Mouse (Mus musculus): ENCODE measurements around the gene Ccdc57.
A peak's percentile ranks its signal among the peaks of the same experiment; 100 is the strongest.

Ccdc57 gene

DNA sequence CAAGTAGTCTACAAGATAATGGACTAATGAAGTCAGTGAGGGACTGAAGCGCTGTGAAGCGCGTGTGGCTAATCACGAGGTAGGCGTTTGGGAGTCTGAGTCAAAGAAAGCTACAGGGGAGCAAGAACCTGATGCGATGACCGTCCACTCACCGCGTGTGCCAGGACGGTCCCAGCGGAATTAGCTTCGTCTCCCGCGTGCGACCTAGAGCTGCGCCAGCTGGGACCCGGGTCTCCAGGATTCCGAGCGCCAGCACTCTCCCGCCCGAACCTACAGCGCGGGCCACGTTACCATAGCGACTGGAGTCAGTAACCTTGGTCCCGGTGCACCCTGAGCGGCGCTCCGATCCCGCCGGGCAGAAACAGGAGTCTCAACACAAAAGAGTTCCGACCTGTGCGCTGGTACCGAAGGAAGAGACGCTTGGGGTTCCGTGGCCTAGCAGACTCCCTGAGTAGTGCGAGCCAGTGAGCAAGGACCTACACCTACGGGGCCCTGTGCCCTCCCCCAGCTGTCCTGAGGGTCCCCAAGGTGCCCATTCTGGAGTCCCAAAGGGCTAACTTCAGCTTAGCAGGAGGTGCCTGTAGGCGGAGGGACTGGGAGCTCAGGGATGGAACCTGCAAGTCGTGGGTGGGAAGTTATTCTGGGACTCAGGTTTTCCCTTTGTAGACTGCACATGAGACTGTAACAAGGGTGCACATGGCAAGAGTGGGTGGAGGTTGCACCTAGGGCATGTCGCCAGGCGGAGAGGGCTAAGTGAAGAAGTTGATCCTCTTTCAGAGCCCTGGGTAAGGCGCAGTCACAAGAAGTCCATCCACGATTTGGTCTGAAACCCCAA lies at the start of gene Ccdc57:
TSS of gene Ccdc57 (minus strand) at position 309 of the 835 bp plus-strand sequence.
- peak; percentile 91 to 92 for DNase-seq

DNA sequence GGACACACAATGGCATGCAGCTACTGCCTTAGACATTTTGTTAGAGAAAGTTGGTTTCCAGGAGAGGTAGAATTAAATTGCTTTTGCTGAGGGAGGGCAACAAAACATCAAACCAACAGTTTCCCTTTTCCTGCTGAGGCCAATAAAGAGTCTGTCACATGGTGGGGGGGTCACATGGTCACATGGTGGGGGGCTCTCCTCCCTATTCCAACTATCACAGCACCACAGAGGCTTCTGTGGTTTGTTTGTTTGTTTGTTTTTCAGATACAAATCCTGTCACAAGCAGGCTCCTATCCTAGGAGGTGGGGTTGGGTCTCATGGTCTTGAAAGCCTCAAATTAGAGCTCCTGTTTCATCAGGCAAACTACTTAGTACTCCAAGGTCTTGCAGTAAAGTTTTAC lies 49.8 kb upstream of the Ccdc57 start:
- DNase-seq, result no peak

GRCm38 (mm10) chr11:120981661-120982060 lies 49.0 kb upstream of the Ccdc57 start:
- DNase-seq, result peak in 1 of 2 experiments; percentile 48

GRCm38 (mm10) chr11:120980427-120981035 lies 47.9 kb upstream of the Ccdc57 start:
- peak; percentile 59 to 77 for DNase-seq

DNA sequence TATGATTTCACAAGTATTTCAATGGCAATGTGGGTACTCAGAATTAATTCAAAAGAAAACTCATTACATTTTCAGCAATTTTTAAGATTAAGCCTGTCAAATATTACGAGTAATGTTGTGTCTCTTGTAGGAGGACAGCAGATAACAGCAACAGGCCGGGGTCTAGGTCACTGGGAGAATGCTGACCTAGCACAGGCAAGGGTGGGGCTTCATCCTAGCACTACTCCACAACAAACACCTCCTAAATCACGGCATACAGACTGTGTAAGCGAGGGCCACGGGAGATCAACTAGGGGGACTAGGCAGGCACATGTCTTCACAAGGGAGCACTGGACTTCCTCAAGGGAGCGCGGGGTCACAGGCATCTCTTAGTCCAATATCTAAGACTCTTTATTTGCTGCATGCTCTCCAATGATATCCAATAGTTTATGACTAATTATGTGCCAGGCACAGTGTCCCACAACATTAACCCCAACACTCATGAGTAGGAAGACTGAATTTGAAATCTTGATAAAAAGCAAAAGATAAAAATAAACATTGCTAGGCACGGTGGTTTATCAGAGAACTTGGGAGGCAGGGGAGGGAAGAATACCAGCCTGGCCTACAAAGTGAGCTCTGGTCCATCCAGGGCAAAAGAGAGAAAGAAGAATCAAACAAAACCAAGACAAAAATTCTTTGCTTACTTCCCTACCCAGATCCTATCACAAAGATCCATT lies 47.2 kb upstream of the Ccdc57 start:
- no peak for DNase-seq

GRCm38 (mm10) chr11:120973318-120973717 lies 40.6 kb upstream of the Ccdc57 start:
- DNase-seq, result no peak

DNA sequence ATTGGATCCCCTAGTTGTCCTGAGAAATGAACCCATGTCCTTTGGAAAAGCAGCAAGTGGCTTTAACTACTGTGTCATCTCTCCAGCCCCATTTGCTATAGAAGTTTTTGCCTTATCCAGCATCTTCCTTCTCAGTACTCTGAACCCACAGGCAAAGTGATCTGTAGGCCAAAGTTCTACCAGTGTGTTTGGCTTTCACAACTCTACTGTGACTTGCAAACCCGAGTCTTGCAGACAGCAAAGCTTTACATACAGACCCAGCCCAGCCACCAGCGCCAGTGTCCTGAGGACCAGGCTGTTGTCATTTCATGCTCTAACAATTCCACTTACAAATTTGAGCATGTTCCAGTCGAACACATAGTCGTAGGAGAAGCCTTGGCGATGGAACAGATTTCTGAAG lies 38.6 kb upstream of the Ccdc57 start:
- no peak for DNase-seq

GRCm38 (mm10) chr11:120969742-120970141 lies 37.1 kb upstream of the Ccdc57 start:
- peak in 1 of 2 experiments; percentile 55 for DNase-seq

GRCm38 (mm10) chr11:120965587-120965986 lies 32.9 kb upstream of the Ccdc57 start:
- DNase-seq, result no peak

GRCm38 (mm10) chr11:120964195-120965157 lies 31.8 kb upstream of the Ccdc57 start:
- peak in 1 of 2 experiments; percentile 49 for DNase-seq

DNA sequence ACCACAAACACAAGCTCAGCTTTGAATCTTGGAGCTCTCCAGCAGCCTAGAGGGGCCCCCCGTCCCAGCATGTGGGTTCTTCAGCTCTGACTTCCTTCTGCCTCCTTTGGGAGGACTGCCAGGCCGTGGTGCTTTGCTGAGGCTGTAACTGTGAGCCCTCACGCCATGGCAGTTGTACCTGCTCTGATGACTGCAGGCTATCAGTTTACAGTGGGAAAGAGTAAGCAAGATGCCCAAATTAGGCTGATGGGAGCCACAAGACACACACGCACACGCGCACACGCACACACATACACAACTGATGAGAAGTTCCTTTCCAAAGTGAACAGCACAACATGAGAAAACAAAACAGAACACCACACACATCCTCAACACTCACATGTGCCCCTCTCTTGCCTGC lies 30.2 kb upstream of the Ccdc57 start:
- DNase-seq, result no peak

- no peak for DNase-seq
These were observed 29.5 kb upstream of the Ccdc57 start for GRCm38 (mm10) chr11:120962050-120962771.

DNA sequence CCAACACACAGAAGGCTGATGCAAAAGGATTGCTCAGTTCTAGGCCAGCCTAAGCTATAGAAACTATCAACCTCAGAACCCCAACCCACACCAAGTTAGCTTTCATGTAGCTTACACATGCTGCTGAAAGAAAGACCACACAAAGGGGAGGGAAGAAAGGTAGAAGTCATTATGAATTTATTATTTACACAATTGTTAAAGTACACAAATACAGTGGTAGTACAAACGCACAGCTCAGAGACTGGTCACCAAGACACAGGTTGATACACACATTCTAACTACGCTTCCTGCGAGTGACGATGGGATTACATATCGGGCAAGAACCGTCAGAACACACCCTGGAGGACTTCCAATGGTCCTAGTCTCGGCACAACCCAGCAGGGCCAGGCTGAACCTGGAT lies 28.9 kb upstream of the Ccdc57 start:
- no peak for DNase-seq

DNA sequence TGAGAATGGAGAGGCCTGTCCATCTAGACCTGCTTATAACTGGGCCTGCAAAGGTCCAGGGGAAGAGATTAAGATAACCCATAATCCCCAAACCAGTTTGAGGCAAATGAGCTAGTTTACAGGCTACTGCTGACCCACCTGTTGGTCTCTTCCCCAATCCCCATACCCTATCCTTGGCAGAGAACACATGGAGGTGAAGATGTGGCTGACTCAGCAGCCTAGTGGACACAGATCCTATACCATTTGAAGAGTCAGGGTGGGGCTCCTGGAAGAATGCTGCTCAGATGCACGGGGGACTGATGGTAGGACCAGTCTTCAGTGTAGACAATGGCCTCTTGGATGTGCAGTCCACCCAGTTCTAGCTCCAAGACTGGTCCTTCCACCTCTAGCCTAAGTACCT lies 27.6 kb upstream of the Ccdc57 start:
- no peak for DNase-seq

GRCm38 (mm10) chr11:120959564-120959963 lies 26.9 kb upstream of the Ccdc57 start:
- DNase-seq, result no peak

GRCm38 (mm10) chr11:120959066-120959465 lies 26.4 kb upstream of the Ccdc57 start:
- no peak for DNase-seq

GRCm38 (mm10) chr11:120957731-120958257 lies 25.1 kb upstream of the Ccdc57 start:
- DNase-seq, result peak in 1 of 2 experiments; percentile 26

DNA sequence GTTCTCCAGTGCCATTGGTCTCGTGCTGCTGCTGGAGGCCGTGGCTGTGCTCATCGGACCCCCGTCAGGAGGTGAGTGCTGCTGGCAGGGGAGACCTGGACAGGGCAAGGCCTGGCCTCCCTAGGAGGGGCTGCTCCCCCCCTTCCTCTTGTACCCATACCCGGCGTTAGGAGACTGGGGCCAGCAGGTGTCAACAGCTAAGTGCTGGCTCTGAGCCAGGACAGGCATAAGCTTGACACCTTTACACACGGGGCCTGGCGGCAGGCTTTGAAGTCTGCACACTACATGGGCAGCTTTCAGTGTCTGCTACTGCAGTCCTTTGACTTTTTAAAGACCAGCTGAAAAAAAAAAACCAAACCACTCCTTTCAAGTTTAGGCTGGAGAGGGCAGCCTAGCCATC lies 24.4 kb upstream of the Ccdc57 start:
- peak in 1 of 2 experiments; percentile 29 for DNase-seq

- no peak for DNase-seq
These were observed 23.0 kb upstream of the Ccdc57 start for GRCm38 (mm10) chr11:120955701-120956100.

DNA sequence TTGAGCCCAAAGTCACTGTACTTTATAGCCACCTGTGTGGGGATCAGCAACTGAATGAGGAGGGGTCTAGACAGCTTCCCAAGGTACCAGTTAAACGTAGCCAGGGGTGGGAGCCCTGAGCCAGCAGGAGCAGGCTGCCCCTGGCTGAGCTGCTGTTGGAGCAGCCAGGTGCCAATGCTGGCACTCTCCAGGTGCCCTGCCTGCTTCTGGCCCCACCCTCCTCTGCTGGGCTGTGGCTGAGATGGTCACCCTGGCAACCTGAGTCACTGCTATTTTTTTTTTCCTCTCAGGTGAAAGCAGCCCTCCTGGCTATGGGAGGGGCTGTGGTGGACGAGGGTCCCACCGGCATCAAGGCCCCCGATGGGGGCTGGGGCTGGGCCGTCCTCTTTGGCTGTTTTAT lies 22.3 kb upstream of the Ccdc57 start:
- peak in 1 of 2 experiments; percentile 51 for DNase-seq
